Mouse (Mus musculus): ENCODE measurements at regions not wholly inside any gene's neighbourhood (a gene's known extent, or its start where the extent isn't known, plus 50 kb on each side); places are given as distances from the start of the nearest gene placed in this dataset.
A peak's percentile ranks its signal among the peaks of the same experiment; 100 is the strongest.

- no peaks in the 10 kb centered on the region for H3K4me1 ChIP-seq (ENCODE audit: control insufficient read depth, insufficient read depth, low read length)
- WGBS = 35% methylated on average over 22 of the region's 22 CpGs
- H3K27me3 ChIP-seq (replicated peaks; ENCODE audit: control insufficient read depth, insufficient read depth, low read length) = no peaks in the 10 kb centered on the region
- no peak for DNase-seq
- H3K4me3 ChIP-seq (ENCODE audit: insufficient read depth, low read depth, low read length) = no peak overlapping the region
- no peak overlapping the region for H3K27ac ChIP-seq (ENCODE audit: insufficient read depth, low read depth, low read length)
- TF ChIP-seq CTCF (conservative IDR thresholded peaks at IDR 0.05; ENCODE audit: insufficient read depth, insufficient read length, low read depth, low read length) = no peak; the same call in 1 of the 2 replicates
- no peak for TF ChIP-seq POLR2A (IDR thresholded peaks at IDR 0.05; ENCODE audit: low read depth, low read length)
- H3K36me3 ChIP-seq (ENCODE audit: control insufficient read depth, insufficient read depth, low read length) = no peaks in the 10 kb centered on the region
These were observed 162.2 kb upstream of the Lmo4 start for GRCm38 (mm10) chr3:144366976-144367765.

DNA sequence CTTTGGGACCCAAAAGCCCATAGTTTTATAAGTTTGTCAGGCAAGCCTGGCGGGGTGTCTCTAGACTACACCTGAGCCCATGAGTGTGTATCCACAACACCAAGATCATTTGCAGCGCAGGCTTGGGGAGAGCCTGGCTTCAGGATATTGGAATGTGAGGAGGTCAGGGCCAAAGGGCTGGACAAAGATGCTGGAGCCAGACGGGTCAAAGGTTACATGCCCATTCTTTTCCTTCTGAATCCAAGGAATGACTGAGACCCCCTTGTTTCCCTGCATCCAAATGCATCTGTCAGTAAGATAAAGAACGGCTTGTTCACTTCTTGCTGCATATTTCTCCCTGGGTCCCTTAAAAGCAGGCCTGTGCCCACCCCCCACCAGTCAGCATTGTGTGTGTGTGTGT lies 160.9 kb upstream of the Lmo4 start:
- no peak for DNase-seq
- no peaks in the 10 kb centered on the region for H3K36me3 ChIP-seq (ENCODE audit: control insufficient read depth, insufficient read depth, low read length)
- no peak overlapping the region for H3K27ac ChIP-seq (ENCODE audit: insufficient read depth, low read depth, low read length)
- TF ChIP-seq POLR2A (IDR thresholded peaks at IDR 0.05; ENCODE audit: low read depth, low read length) (no peak), CTCF (conservative IDR thresholded peaks at IDR 0.05; ENCODE audit: insufficient read depth, insufficient read length, low read depth, low read length) (no peak)
- no peak overlapping the region for H3K4me3 ChIP-seq (ENCODE audit: insufficient read depth, low read depth, low read length)
- H3K4me1 ChIP-seq (ENCODE audit: control insufficient read depth, insufficient read depth, low read length) = no peaks in the 10 kb centered on the region
- H3K27me3 ChIP-seq (replicated peaks; ENCODE audit: control insufficient read depth, insufficient read depth, low read length) = no peaks in the 10 kb centered on the region
- WGBS = 92% methylated on average over 4 of the region's 4 CpGs

- DNase-seq = peak; percentile 54
- Histone ChIP-seq H3K4me3 (ENCODE audit: insufficient read depth, low read depth, low read length) (no peak overlapping the region), H3K27ac (ENCODE audit: insufficient read depth, low read depth, low read length) (no peak overlapping the region), H3K4me1 (ENCODE audit: control insufficient read depth, insufficient read depth, low read length) (no peaks in the 10 kb centered on the region), H3K36me3 (ENCODE audit: control insufficient read depth, insufficient read depth, low read length) (no peaks in the 10 kb centered on the region), H3K27me3 (replicated peaks; ENCODE audit: control insufficient read depth, insufficient read depth, low read length) (no peaks in the 10 kb centered on the region)
- TF ChIP-seq CTCF (conservative IDR thresholded peaks at IDR 0.05; ENCODE audit: insufficient read depth, insufficient read length, low read depth, low read length) = peak; percentile 57
- no peak for TF ChIP-seq POLR2A (IDR thresholded peaks at IDR 0.05; ENCODE audit: low read depth, low read length)
- 59% methylated on average over 10 of the region's 10 CpGs for WGBS
These were observed 157.5 kb upstream of the Lmo4 start for GRCm38 (mm10) chr3:144362472-144362871.

DNA sequence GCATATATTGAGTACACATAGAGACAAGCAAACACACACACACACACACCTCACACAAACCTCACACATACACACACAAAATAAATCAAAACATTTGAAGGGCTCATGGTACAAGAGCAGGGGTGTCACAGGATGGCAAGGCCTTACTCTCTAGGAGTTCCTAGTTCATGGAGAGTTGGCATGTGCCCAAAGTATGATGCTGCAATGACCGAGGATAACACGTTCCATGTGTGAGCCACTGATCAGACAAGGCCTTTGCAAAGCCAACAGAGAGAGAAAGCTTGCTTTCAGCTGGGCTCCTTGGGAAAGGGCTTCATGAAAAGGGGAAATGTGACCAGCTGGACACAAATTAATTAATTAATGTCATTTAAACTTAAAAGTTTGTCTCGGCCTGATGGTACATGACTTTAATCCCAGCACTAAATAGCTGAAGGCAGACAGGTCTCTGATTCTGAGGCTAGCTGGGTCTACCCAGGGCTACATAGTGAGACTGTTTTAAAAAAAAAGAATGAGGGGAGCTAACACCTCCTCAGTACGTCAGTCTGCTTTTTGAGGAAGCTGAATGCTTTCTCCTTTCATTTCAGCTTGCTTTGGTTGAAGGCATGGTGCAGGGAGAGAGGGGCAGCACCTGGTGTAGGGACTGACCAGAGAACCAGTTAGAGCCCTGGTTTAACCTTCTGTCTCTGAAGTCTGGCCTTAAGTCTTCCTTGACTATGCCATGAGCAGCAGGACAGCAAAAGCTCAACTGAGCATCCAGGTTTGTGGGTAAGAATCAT lies 156.4 kb upstream of the Lmo4 start:
- H3K4me3 ChIP-seq (ENCODE audit: insufficient read depth, low read depth, low read length) = no peak overlapping the region
- TF ChIP-seq POLR2A (IDR thresholded peaks at IDR 0.05; ENCODE audit: low read depth, low read length) = no peak
- no peak for TF ChIP-seq CTCF (conservative IDR thresholded peaks at IDR 0.05; ENCODE audit: insufficient read depth, insufficient read length, low read depth, low read length)
- no peak for DNase-seq
- no peak overlapping the region for H3K27ac ChIP-seq (ENCODE audit: insufficient read depth, low read depth, low read length)
- H3K36me3 ChIP-seq (ENCODE audit: control insufficient read depth, insufficient read depth, low read length) = no peaks in the 10 kb centered on the region
- no peaks in the 10 kb centered on the region for H3K27me3 ChIP-seq (replicated peaks; ENCODE audit: control insufficient read depth, insufficient read depth, low read length)
- H3K4me1 ChIP-seq (ENCODE audit: control insufficient read depth, insufficient read depth, low read length) = no peaks in the 10 kb centered on the region
- WGBS = 84% methylated on average over 4 of the region's 4 CpGs

GRCm38 (mm10) chr3:144356948-144357295 lies 151.9 kb upstream of the Lmo4 start:
- H3K27me3 ChIP-seq (replicated peaks; ENCODE audit: control insufficient read depth, insufficient read depth, low read length) = no peaks in the 10 kb centered on the region

DNA sequence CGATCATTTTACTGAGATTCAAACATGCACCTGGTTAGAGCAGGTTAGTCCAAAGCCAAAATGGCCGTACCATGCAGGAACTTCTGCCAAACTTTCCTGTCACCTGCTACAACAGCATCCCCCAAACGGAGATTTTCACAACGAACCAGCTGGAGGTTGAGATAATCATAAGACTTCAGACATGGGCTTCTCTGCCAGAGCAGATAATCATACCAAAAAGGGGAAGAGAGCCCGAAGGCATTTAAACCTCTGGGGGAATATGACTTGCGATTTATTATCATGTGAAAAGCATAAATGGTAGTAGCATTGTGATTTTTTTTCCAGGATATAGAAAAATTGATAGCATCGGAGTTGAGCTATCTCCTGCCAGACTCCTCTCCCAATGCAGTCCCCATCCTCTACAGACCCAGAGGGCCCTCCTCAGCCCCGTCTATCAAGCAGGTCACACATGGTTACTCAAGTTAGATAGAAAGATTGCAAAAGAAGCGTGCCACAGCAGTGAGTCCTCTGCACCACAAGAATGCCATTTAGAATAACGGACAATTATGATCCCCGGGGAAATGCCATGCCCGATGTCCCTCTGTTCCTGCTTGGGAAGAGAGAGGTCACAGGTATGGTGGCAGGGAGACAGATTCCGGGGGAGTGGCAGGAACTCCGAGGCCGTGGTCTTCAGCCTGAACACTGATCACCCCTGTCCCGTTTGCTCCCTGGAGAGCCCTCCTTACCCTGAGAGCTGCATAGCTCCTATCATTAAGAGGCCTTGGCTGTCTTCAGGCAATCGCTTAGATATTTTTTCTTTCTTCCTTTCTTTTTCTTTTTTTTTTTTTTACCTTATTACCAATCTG lies 151.3 kb upstream of the Lmo4 start:
- TF ChIP-seq CTCF (conservative IDR thresholded peaks at IDR 0.05; ENCODE audit: insufficient read depth, insufficient read length, low read depth, low read length) (no peak), POLR2A (IDR thresholded peaks at IDR 0.05; ENCODE audit: low read depth, low read length) (no peak)
- Histone ChIP-seq H3K36me3 (ENCODE audit: control insufficient read depth, insufficient read depth, low read length) (no peaks in the 10 kb centered on the region), H3K4me1 (ENCODE audit: control insufficient read depth, insufficient read depth, low read length) (no peaks in the 10 kb centered on the region), H3K4me3 (ENCODE audit: insufficient read depth, low read depth, low read length) (no peak overlapping the region), H3K27me3 (replicated peaks; ENCODE audit: control insufficient read depth, insufficient read depth, low read length) (no peaks in the 10 kb centered on the region), H3K27ac (ENCODE audit: insufficient read depth, low read depth, low read length) (no peak overlapping the region)
- no peak for DNase-seq
- WGBS = 60% methylated on average over 17 of the region's 17 CpGs

More at GRCm38 (mm10) chr3:144356948-144357295, 151.9 kb upstream of the Lmo4 start:
- Histone ChIP-seq H3K4me3 (ENCODE audit: insufficient read depth, low read depth, low read length) (no peak overlapping the region), H3K27ac (ENCODE audit: insufficient read depth, low read depth, low read length) (no peak overlapping the region), H3K36me3 (ENCODE audit: control insufficient read depth, insufficient read depth, low read length) (no peaks in the 10 kb centered on the region), H3K4me1 (ENCODE audit: control insufficient read depth, insufficient read depth, low read length) (no peaks in the 10 kb centered on the region)
- no peak for DNase-seq
- 58% methylated on average over 11 of the region's 11 CpGs for WGBS
- TF ChIP-seq POLR2A (IDR thresholded peaks at IDR 0.05; ENCODE audit: low read depth, low read length) = no peak
- TF ChIP-seq CTCF (conservative IDR thresholded peaks at IDR 0.05; ENCODE audit: insufficient read depth, insufficient read length, low read depth, low read length) = no peak

Measured in kidney, adult 2 months (tissue).